Mouse (Mus musculus) ES-Bruce4 (cell line): Measurements from ENCODE around the gene Asns. TPM values are rescaled to one million over a fixed set of nuclear protein-coding genes. Genes with fewer than 3 reads are reported as not detected.

Source experiments
- H3K27ac ChIP-seq: 2 replicates; pipeline ENCODE4 v1.5.1; 2012; ENCODE audit warnings: low read length, inconsistent platforms; ENCODE audit not compliant: insufficient read depth
- H3K27me3 ChIP-seq: 2 replicates; pipeline ENCODE4 v1.6.1; 2012; ENCODE audit warnings: mild to moderate bottlenecking, low read length, inconsistent platforms; ENCODE audit not compliant: control insufficient read depth, poor library complexity, insufficient read depth, severe bottlenecking
- H3K36me3 ChIP-seq: 2 replicates; pipeline ENCODE4 v1.6.1; 2012; ENCODE audit warnings: inconsistent platforms, mild to moderate bottlenecking, low read length, moderate library complexity; ENCODE audit not compliant: control insufficient read depth, poor library complexity, insufficient read depth, severe bottlenecking
- H3K4me1 ChIP-seq: one replicate; pipeline ENCODE4 v1.8.1; 2011; ENCODE audit warnings: low read length; ENCODE audit not compliant: control insufficient read depth, insufficient read depth
- H3K4me3 ChIP-seq: 2 replicates; pipeline ENCODE4 v1.5.1; 2011; ENCODE audit warnings: low read depth, mild to moderate bottlenecking, low read length
- H3K9ac ChIP-seq: 2 replicates; pipeline ENCODE4 v1.6.1; 2012; ENCODE audit warnings: low read depth, mild to moderate bottlenecking, inconsistent platforms; ENCODE audit not compliant: poor library complexity, severe bottlenecking
- H3K9me3 ChIP-seq: replicated peaks from 2 replicates; pipeline ENCODE4 v1.6.1; 2012; ENCODE audit warnings: mild to moderate bottlenecking, low read length, inconsistent platforms; ENCODE audit not compliant: control insufficient read depth, poor library complexity, insufficient read depth, severe bottlenecking
- CTCF ChIP-seq: IDR thresholded peaks from one replicate; pipeline ENCODE4 v1.8.1; 2011; ENCODE audit warnings: low read depth, low read length
- EP300 ChIP-seq: IDR thresholded peaks from 2 replicates; pipeline ENCODE4 v1.6.1; 2011; ENCODE audit warnings: low read depth, low read length; ENCODE audit not compliant: insufficient read depth
- POLR2A ChIP-seq: IDR thresholded peaks from one replicate; pipeline ENCODE4 v1.8.1; 2011; ENCODE audit warnings: low read length; ENCODE audit not compliant: insufficient read depth
- polyA plus RNA-seq: library from polyadenylated mRNA; stranded (reverse); fragments of >200 nt; gene quantifications from 2 replicates; pipeline ENCODE4 v1.2.4, GENCODE M21; 2011; ENCODE audit warnings: low read depth; ENCODE audit not compliant: missing spikeins, insufficient read depth, insufficient read length

The Asns gene
- polyA plus RNA-seq, 1 experiment = 531 TPM

DNA sequence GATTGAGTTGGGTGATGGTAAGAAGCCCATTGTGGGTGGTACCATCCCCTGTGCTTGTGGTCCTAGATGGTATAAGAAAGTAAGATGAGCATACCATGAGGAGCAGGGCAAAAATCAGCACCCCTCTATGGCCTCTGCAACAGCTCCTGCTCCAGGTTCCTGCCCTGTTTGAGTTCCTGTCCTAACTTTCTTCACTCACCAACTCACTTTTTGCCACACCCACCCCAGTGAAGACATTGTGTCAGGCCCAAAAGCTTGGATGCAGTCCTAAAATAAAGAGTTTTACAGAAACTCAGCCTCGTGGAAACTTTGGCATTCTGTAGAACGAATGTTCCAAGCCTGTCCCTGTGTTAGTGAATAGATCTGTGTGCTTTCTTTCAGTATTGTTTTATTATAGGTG is 36.1 kb upstream of the Asns start:
- H3K27ac ChIP-seq = no peak overlapping the region
- H3K9ac ChIP-seq = no peak overlapping the region
- H3K4me3 ChIP-seq = no peak overlapping the region
- no peaks in the 10 kb centered on the region for H3K27me3 ChIP-seq
- no peak for TF ChIP-seq EP300
- H3K4me1 ChIP-seq = no peaks in the 10 kb centered on the region
- no peaks in the 10 kb centered on the region for H3K36me3 ChIP-seq
- peaks cover 18% of the 10 kb centered on the region for H3K9me3 ChIP-seq

DNA sequence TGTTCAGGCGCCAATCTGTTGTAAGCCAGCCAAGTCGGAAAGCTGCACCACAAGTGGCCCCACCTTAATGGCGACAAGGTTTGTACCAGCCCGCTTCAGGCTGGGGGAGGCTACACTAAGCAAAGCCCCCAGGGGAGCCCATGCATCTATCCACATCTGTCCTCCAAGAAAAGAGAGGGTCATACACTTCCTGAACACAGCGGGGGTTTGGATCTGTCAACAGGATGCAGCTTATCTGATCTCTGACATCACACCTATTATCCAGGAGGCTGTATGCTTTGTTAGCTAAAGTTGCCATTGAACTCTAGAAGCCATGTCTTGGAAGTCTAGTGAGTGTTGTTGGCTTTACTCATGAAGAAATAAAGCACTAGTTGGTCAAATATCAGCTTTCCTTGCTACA is 35.2 kb upstream of the Asns start:
- Histone ChIP-seq H3K4me3 (no peak overlapping the region), H3K27ac (no peak overlapping the region), H3K36me3 (no peaks in the 10 kb centered on the region), H3K9ac (no peak overlapping the region), H3K27me3 (no peaks in the 10 kb centered on the region), H3K4me1 (no peaks in the 10 kb centered on the region), H3K9me3 (peaks cover 18% of the 10 kb centered on the region)
- TF ChIP-seq CTCF (no peak), EP300 (no peak), POLR2A (no peak)

DNA sequence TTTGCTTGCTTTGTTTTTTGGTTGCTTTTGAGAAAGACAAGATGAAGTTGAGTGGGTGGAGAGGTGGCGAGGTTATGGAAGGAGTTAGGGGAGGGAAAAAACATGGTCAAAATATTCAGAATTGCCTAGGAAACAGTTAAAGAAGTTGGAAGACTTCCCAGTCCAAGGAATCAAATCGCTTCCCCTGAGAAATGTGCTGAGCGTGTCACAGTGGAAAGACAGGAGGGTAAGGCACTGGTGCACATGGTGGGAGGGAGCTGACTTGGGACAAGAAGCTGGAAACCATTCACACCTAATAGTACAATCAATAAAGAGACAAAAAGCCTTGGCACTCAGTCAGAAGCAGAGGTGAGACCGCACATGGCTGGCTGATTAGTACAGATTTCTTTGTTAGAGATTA is 23.2 kb upstream of the Asns start:
- Histone ChIP-seq H3K9me3 (peaks cover 4% of the 10 kb centered on the region; the same call in 1 of the 2 replicates), H3K4me1 (no peaks in the 10 kb centered on the region), H3K27me3 (no peaks in the 10 kb centered on the region), H3K9ac (no peak overlapping the region), H3K27ac (no peak overlapping the region), H3K36me3 (no peaks in the 10 kb centered on the region), H3K4me3 (no peak overlapping the region)
- TF ChIP-seq POLR2A = no peak
- no peak for TF ChIP-seq CTCF
- TF ChIP-seq EP300 = no peak

DNA sequence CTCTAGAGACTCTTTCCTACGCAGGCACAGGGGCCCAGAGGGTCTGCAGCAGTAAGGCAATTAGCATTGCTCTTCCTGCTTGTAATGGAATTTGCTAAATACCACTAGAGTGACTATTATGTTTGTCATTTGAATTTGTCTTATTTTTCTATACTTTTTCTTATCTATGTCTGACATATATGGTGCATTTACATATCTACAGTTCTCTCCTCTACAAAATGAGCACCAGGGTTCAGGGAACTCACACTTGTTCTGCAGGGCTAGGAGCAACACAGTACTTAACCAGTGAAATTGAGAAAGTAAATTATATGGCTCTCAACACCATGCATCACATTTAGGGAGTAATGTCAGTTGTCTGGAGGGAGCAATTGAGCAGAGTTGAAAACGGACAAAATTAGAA is 21.2 kb upstream of the Asns start:
- TF ChIP-seq EP300 = no peak
- no peak for TF ChIP-seq CTCF
- TF ChIP-seq POLR2A = no peak
- Histone ChIP-seq H3K27ac (no peak overlapping the region), H3K27me3 (no peaks in the 10 kb centered on the region), H3K9me3 (peaks cover 4% of the 10 kb centered on the region; the same call in 1 of the 2 replicates), H3K9ac (no peak overlapping the region), H3K36me3 (no peaks in the 10 kb centered on the region), H3K4me1 (no peaks in the 10 kb centered on the region), H3K4me3 (no peak overlapping the region)

DNA sequence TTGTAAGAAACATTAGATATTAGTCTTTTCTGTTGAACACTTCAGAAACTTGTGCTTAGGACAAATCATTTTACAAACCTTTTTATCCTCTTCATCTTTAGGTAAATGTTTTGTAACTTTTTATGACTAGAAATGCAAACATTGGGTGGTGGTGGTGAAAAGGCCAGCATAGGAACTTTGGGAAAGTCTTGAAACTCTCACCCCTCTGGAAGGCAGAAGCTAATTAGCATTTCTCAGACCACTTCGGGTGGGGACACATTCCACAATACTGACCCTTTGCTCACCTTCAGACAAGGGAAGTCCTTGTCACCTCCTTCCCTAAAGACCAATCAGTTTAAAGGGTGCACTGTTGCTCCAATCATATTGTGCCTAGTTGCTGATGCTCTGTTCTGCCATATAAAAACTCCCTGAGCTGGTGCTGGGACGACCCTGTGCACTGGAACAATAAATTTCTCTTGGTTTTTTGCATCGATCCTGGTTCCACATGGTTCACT is 18.8 kb upstream of the Asns start:
- peak overlapping the region; percentile 71 for H3K27ac ChIP-seq
- no peak overlapping the region for H3K4me3 ChIP-seq
- H3K36me3 ChIP-seq = no peaks in the 10 kb centered on the region
- H3K9ac ChIP-seq = no peak overlapping the region
- TF ChIP-seq POLR2A (no peak), EP300 (0 out of 2 replicates have a peak, but pooled peaks have one; percentile 59), CTCF (no peak)
- no peaks in the 10 kb centered on the region for H3K27me3 ChIP-seq
- H3K9me3 ChIP-seq = no peaks in the 10 kb centered on the region
- H3K4me1 ChIP-seq = no peaks in the 10 kb centered on the region

DNA sequence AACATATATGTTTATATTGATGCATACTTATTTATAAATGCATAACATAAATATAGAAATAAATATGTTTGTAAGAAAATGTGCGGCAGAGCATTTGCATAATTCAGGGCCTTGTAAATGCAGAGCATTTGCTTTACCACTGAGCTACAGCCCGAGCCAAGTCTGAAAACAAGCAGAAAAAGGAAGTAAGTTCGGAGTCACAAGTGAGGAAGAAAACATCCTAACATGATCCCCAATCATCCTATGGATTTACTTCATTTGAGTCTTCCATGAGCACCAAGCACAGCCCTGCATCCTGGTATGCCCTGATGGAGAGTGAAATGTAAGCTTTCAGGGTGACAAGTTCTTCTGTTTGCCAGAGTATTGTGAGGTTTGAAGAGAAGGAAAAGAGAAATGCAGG is 15.2 kb upstream of the Asns start:
- Histone ChIP-seq H3K4me1 (no peaks in the 10 kb centered on the region), H3K36me3 (no peaks in the 10 kb centered on the region), H3K4me3 (no peak overlapping the region), H3K27me3 (no peaks in the 10 kb centered on the region), H3K9ac (no peak overlapping the region), H3K9me3 (no peaks in the 10 kb centered on the region), H3K27ac (no peak overlapping the region; the same call in 1 of the 2 replicates)
- no peak for TF ChIP-seq EP300
- TF ChIP-seq POLR2A = no peak
- no peak for TF ChIP-seq CTCF
